Mouse (Mus musculus): ENCODE results near the gene Srrm3. TPM values are rescaled to one million over a fixed set of nuclear protein-coding genes. Genes with fewer than 3 reads are reported as not detected.

Srrm3 gene
- total RNA-seq, 2 experiments from 2014 or later = 87.6 to 91.5 TPM

GRCm38 (mm10) chr5:135903058-135903457, 96.4 kb downstream of the Srrm3 start:
- intact Hi-C loops (cut with DNase I) = no loop called here

DNA sequence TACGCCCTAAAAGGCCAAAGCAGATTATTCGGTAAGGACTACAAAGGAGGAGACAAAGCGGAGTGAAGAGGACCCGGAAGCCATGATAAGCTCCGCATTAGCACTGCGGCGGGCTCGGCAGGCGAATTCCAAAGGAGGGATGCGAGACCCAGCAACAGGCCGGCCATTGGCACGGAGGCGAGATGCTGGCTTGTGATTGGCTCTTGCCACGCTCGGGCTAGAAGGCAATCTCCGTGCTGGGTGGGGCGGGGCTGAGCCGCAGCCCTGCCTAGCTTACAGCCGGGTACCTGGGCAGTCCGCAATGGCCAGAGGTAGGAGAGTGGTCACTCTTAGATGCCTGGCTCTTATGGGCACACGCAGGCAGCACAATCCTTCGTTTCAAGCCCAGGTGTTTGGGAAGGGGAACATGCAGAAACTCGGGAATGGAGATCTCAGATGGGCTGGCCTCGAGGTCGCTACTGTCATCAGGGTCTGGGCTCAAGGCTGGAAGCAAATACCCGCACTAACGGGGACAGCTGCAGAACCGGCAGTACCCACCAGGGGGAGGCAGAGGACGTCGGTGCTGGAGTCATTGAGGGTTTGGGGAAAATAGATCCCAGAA, 97.0 kb downstream of the Srrm3 start:
- DNase-seq = peak; percentile 94
- intact Hi-C loops (cut with DNase I) = no loop called here

More at GRCm38 (mm10) chr5:135903058-135903457, 96.4 kb downstream of the Srrm3 start:
- no peak for DNase-seq

GRCm38 (mm10) chr5:135904259-135904658, 97.6 kb downstream of the Srrm3 start:
- DNase-seq = no peak
- intact Hi-C loops (cut with DNase I) = no loop called here

DNA sequence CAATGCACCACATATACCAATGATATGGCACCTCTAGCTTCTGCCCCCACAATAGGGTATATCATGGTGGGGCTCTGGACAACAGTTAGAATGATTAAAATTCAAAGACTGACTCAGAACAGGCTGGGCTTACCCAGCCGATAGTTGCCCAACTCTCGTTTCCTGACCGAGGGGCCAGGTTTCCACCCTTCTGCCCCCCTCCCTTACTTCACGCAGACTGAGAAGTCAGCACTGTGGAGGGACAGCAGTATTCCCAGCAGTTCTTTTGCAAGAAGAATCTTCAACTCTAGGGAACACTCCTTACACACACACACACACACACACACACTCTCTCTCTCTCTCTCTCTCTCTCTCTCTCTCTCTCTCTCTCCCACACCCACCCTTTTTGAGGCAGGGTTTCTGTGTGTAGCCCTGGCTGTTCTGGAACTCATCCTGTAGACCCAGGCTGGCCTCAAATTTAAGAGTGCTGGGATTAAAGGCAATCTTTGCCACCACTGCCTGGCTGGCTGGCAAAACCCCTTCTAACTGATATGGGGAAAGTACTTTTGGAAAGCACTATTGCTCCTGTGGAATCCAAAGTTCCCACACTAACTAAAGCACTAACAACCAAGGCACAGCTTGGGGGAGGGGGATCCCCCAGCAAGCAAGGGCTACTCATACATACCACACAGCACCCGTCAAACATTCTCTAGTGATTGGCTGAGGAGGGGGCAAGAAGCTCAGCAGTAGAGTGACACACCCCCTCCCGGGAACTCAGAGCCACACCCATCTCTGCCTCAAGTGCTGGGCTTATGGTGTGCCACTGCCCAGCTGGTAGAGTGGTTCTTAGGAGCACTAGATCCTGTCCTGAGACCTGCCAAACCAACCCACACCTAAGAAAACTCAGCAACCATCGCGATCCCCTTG, 98.9 kb downstream of the Srrm3 start:
- DNase-seq = no peak
- intact Hi-C loops (cut with DNase I) = no loop called here

- DNase-seq = no peak
- intact Hi-C loops (cut with DNase I) = no loop called here
These were observed 100.2 kb downstream of the Srrm3 start for GRCm38 (mm10) chr5:135906846-135907245.

DNA sequence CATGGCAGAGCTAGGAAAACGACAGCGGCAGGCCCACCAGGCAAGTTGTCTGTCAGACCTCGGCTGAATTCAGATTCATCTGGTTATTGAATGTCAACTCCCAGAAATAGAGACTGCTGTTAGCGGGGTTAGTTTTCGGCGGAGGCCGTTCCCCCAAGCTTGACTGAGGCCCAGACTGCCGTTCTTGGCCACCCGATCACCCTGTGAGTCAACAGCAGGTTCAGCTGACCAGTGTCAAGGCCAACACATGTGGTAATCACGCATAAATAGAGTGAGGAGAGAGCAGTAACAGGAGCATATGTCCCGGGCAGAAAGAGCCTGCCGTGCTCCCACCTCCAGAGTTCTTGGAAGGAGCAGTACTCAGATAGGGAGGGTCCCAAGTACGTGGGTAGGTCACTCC, 100.6 kb downstream of the Srrm3 start:
- no peak for DNase-seq
- intact Hi-C loops (cut with DNase I) = no loop called here

GRCm38 (mm10) chr5:135908185-135908584, 101.5 kb downstream of the Srrm3 start:
- intact Hi-C loops (cut with DNase I) = no loop called here
- DNase-seq = no peak

DNA sequence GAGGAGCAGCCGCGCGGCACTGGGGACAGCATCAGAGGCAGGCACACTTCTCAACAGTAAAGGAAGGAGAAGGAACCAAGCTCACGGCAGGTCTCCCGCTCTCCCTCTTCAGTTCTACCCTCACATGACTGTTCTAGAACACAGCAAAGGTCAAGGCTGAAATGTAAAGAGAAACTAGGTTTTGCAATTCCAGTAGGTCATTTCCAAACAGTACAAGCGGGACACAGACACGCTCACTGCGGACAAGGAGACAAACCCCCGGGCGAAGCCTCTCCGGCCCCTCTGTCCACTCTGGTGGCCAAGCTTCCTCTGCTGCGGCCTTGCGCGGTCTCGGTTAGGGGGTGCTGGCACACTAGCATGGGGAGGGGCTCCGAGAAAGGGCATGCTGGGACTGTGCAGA, 102.3 kb downstream of the Srrm3 start:
- no peak for DNase-seq
- intact Hi-C loops (cut with DNase I) = no loop called here

DNA sequence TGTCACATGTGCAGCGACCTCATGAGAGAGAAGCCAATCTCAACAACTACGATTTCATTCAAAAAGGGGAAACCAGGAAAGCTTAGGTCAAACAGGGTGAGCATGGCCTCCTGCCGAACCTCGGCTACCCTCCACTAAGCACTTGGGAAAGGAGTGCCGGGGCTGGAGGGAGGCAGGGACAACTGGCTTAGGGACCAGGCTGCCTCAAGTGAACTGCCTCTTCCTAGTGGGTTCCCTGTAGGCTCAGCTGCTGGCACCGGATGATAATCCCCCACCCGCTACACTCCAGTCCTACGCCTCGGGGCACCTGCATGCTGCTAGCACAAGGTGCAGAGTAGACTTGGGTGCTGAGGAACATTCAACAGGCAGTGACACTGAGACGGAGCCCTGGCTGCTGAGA, 103.0 kb downstream of the Srrm3 start:
- intact Hi-C loops (cut with DNase I) = no loop called here
- DNase-seq = no peak

- no peak for DNase-seq
- intact Hi-C loops (cut with DNase I) = no loop called here
These were observed 104.1 kb downstream of the Srrm3 start for GRCm38 (mm10) chr5:135910813-135911212.

DNA sequence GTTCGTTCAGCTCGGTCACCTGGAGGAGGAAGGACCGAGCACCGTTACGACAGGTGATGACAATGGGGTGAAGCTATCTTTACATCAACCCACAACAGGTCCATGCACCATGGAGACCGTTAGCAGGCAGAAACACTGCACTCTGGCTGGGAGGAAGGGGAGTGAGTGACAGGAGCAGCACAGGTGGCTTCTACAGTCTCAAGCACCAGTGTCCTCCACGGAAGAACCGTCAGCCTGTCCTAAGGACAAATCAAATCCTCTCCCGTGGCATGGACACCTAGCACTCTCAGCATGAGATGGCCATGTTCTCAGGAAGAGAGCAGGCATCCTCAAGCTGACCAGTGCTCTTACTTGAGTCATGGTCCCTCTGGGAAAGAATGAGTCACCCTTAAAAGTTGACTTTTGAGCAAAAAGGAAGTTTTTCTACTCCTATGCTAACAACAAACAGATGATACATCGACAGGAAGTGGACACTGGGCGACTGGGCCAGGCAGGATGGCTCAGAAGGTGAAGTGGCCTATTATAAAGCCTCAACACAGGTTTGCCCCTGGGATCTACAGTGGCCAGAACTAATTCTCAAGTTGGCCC, 105.0 kb downstream of the Srrm3 start:
- intact Hi-C loops (cut with DNase I) = no loop called here
- DNase-seq = no peak

DNA sequence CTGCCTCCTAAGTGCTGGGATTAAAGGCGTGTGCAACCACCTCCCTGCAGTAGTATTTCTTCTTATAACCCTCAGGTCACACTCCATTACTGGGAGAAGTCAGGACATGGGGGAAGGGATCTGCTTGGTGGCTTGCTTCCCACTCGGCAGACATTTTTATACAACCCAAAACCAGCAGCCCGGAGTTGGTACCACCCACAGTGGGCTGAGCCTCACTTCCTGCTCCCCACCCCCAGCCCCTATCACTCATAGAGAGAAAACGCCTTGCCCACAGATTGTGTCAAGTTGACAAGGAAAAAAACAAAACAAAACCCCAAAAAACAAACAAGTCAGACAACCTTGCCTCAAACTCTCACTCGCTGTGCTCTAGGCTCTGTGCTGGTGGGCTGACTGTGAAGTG, 106.5 kb downstream of the Srrm3 start:
- intact Hi-C loops (cut with DNase I) = no loop called here
- no peak for DNase-seq

DNA sequence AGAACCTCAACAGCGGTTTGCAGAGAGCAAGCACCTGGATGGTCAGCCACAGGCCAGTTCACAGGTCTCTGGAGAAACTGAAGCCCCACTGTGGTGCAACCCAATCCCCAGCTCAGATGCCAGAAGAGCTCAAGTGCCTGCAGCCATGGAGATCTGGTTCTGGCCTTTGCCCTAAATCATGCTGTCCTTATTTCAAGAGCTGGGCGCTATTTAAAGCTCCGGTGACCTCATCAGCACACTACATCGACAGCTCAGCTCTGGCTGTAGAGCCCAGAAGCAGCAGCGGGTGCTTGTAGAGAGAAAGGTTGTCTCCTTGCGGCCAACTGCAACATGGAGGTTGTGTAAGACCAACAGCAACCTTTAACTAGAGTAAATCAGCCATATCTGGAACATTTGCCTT, 107.5 kb downstream of the Srrm3 start:
- DNase-seq = no peak
- intact Hi-C loops (cut with DNase I) = no loop called here

DNA sequence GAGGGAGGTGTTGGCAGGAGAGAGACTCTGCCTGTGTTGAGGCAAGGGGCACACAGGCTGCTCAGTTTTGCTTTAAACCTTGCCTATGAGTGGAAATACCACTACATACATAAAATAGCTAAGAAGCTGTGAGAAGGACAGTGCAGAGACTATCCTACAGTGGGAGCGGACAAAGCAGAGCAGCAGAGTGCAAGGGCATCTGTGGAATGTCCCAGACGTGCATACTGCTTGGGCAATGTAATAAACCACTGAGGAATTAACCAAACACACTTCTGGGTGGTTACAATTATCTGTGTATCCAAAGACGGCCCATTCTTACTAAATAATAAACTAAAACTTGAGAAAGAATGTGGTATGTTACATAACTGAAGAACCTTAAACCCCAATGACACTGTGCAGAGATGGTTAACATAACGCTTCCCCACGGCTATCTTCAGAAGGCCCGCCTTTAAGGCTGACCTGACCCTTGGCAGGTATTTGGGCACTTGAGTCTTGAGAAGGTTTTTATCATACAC, 109.4 kb downstream of the Srrm3 start:
- intact Hi-C loops (cut with DNase I) = no loop called here
- no peak for DNase-seq

DNA sequence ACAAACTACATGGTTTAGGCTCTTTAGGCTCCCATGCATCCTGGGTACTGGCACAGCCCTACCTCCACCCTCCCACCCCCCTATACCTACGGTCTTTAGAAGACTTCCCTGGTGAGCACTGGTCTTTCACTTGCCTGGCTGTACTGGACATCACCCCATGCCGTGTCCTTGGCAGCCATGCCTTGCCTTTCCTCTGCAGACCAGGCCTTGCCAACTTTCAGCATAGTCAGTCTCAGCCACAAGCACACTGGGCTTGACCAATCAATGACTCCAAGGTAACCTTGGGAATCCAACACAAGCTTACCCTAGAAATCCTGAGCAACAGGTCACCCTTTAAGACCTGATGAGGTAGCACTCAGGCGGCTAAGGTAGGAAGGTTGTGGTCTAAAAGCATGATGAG, 109.9 kb downstream of the Srrm3 start:
- peak; percentile 24 for DNase-seq
- intact Hi-C loops (cut with DNase I) = no loop called here

DNA sequence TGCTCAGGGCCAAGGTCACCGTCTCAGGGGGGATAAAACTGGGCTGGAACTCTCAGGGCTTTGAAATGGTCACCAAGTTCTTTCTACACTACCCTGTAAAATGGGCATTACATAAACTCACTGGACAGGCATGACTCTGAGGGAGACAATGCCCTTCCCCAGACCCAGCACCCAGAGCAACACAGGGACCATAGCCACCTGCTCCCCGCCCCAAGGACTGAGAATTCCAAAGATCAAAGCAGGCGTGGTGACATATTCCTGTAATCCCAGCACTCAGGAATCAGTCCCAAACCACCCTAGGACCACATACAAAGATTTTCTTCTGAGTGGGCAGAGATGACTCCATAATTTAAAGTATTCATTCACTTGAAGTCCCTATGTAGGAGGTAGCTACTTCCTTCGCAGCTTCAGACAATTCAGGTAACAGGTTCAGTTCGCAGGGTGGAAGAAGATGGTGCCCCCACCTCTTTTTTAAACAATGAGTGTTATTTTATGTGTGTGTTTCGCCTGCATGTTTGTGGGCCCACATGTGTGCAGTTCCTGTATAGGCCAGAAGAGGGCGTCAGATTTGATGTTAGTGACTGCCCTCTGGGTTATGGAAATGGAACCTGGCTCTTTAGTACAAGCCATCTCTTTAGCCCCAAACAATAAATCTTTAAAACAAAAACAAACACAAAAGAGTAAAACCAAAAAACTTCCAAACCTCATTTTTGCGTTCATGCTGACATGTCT, 110.8 kb downstream of the Srrm3 start:
- intact Hi-C loops (cut with DNase I) = no loop called here
- DNase-seq = no peak

GRCm38 (mm10) chr5:135918059-135918437, 111.4 kb downstream of the Srrm3 start:
- no peak for DNase-seq
- intact Hi-C loops (cut with DNase I) = no loop called here

GRCm38 (mm10) chr5:135918593-135918992, 111.9 kb downstream of the Srrm3 start:
- no peak for DNase-seq
- intact Hi-C loops (cut with DNase I) = no loop called here

DNA sequence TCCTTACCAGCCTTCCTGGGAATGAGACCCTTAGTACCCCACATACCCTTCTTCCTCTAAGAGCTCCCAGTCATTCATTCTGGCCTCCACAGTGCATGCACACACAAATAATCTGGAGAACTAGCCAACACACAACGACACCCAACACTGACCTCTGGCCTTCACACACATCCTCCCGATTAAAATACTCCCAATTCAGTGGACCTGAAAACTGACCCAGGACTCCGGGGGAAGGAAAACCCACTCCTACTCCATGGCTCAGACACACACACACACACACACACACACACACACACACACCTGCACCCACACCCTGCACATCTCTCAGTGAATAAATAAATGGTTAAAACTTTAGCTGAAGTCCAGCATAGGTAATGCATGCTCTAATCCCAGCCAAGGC, 113.2 kb downstream of the Srrm3 start:
- DNase-seq = no peak
- intact Hi-C loops (cut with DNase I) = no loop called here

GRCm38 (mm10) chr5:135923901-135924300, 117.2 kb downstream of the Srrm3 start:
- intact Hi-C loops (cut with DNase I) = no loop called here
- DNase-seq = no peak

Data from left cerebral cortex, postnatal 4 days (tissue).